Mouse (Mus musculus) embryonic facial prominence, embryonic 12.5 days (tissue): Measurements from ENCODE around the gene Fyco1. TPM values are rescaled to one million over a fixed set of nuclear protein-coding genes. Genes with fewer than 3 reads are reported as not detected.

Experiments
- ATAC-seq: fragments of 200-750 bp; cut with Nextera tagmentation; 2 replicates; pipeline ENCODE4 v1.8.0; 2017; ENCODE audit not compliant: insufficient number of reproducible peaks, insufficient read depth, low FRiP score, low TSS enrichment
- H3K27ac ChIP-seq: fragments of 300-500 bp; sonication (generic); 2 replicates; pipeline ENCODE4 v1.5.1; 2016; ENCODE audit warnings: mild to moderate bottlenecking
- H3K27me3 ChIP-seq: fragments of 300-500 bp; sonication (generic); 2 replicates; pipeline ENCODE4 v1.6.1; 2016; ENCODE audit warnings: mild to moderate bottlenecking, moderate library complexity
- H3K36me3 ChIP-seq: fragments of 300-500 bp; sonication (generic); 2 replicates; pipeline ENCODE4 v1.6.1; 2016; ENCODE audit warnings: mild to moderate bottlenecking
- H3K4me1 ChIP-seq: fragments of 300-500 bp; sonication (generic); 2 replicates; pipeline ENCODE4 v1.6.1; 2016
- H3K4me2 ChIP-seq: fragments of 300-500 bp; sonication (generic); replicated peaks from 2 replicates; pipeline ENCODE4 v1.6.1; 2016; ENCODE audit warnings: mild to moderate bottlenecking, moderate library complexity
- H3K4me3 ChIP-seq: fragments of 300-500 bp; sonication (generic); 2 replicates; pipeline ENCODE4 v1.5.1; 2016; ENCODE audit warnings: mild to moderate bottlenecking
- H3K9ac ChIP-seq: fragments of 300-500 bp; sonication (generic); 2 replicates; pipeline ENCODE4 v1.6.1; 2016; ENCODE audit warnings: mild to moderate bottlenecking, moderate library complexity
- H3K9me3 ChIP-seq: fragments of 300-500 bp; sonication (generic); 2 replicates; pipeline ENCODE4 v1.6.1; 2016; ENCODE audit warnings: mild to moderate bottlenecking, moderate library complexity
- WGBS: fragments of 180-500 bp; shearing (Covaris S2); methylation state at CpG from one replicate; pipeline ENCODE4 v1.1.7; 2016; 5-methylcytosine and 5-hydroxymethylcytosine counted together
- polyA plus RNA-seq: library from polyadenylated mRNA; unstranded; fragments of >200 nt; fragmentation: Nextera tagmentation; extraction: Ambion mirVana; gene quantifications from 2 replicates; pipeline ENCODE4 v1.2.1, GENCODE M21; 2016

Gene Fyco1
- polyA plus RNA-seq, 1 experiment from 2014 or later: 13.9 TPM

- Histone ChIP-seq H3K4me3 (no peak overlapping the region), H3K4me2 (peak overlapping the region; percentile 72), H3K36me3 (no peaks in the 10 kb centered on the region), H3K9ac (no peak overlapping the region), H3K4me1 (peaks cover 4% of the 10 kb centered on the region; the same call in 1 of the 2 replicates), H3K27me3 (no peaks in the 10 kb centered on the region), H3K27ac (no peak overlapping the region), H3K9me3 (no peaks in the 10 kb centered on the region)
- no peak for ATAC-seq
- 68% methylated on average over 2 of the region's 2 CpGs for WGBS
These were observed 1.6 kb downstream of the Fyco1 start for GRCm38 (mm10) chr9:123849976-123850695.

- no peak for ATAC-seq
- Histone ChIP-seq H3K4me3 (no peak overlapping the region), H3K9me3 (no peaks in the 10 kb centered on the region), H3K27me3 (no peaks in the 10 kb centered on the region), H3K27ac (no peak overlapping the region), H3K4me1 (peaks cover 4% of the 10 kb centered on the region; the same call in 1 of the 2 replicates), H3K36me3 (peaks cover 4% of the 10 kb centered on the region; the same call in 1 of the 2 replicates), H3K4me2 (no peak overlapping the region), H3K9ac (no peak overlapping the region)
- WGBS: 95% methylated on average over 1 of the region's 1 CpGs
These were observed 5.2 kb downstream of the Fyco1 start for GRCm38 (mm10) chr9:123846490-123846889.

- H3K4me1 ChIP-seq: peaks cover 4% of the 10 kb centered on the region; the same call in 1 of the 2 replicates
- H3K9me3 ChIP-seq: no peaks in the 10 kb centered on the region
- peaks cover 4% of the 10 kb centered on the region; the same call in 1 of the 2 replicates for H3K36me3 ChIP-seq
- no peak overlapping the region for H3K9ac ChIP-seq
- H3K4me3 ChIP-seq: no peak overlapping the region
- H3K27ac ChIP-seq: no peak overlapping the region
- ATAC-seq: no peak
- H3K27me3 ChIP-seq: no peaks in the 10 kb centered on the region
- no peak overlapping the region for H3K4me2 ChIP-seq
- 56% methylated on average over 3 of the region's 3 CpGs for WGBS
These were observed 6.6 kb downstream of the Fyco1 start for GRCm38 (mm10) chr9:123845120-123845519.

GRCm38 (mm10) chr9:123844468-123844867, 7.2 kb downstream of the Fyco1 start:
- WGBS: 89% methylated on average over 3 of the region's 3 CpGs
- no peak for ATAC-seq
- no peaks in the 10 kb centered on the region for H3K27me3 ChIP-seq

GRCm38 (mm10) chr9:123840243-123840642, 11.5 kb downstream of the Fyco1 start:
- Histone ChIP-seq H3K9ac (no peak overlapping the region), H3K4me2 (no peak overlapping the region), H3K36me3 (peaks cover 17% of the 10 kb centered on the region), H3K9me3 (no peaks in the 10 kb centered on the region), H3K4me1 (no peaks in the 10 kb centered on the region), H3K27me3 (no peaks in the 10 kb centered on the region), H3K27ac (no peak overlapping the region), H3K4me3 (no peak overlapping the region)
- WGBS: 87% methylated on average over 6 of the region's 6 CpGs
- ATAC-seq: no peak

More at GRCm38 (mm10) chr9:123844468-123844867, 7.2 kb downstream of the Fyco1 start:
- no peak overlapping the region for H3K4me3 ChIP-seq
- no peak overlapping the region for H3K27ac ChIP-seq
- no peak overlapping the region for H3K4me2 ChIP-seq
- no peak overlapping the region for H3K9ac ChIP-seq
- peaks cover 4% of the 10 kb centered on the region; the same call in 1 of the 2 replicates for H3K36me3 ChIP-seq
- H3K4me1 ChIP-seq: no peaks in the 10 kb centered on the region
- H3K9me3 ChIP-seq: no peaks in the 10 kb centered on the region

GRCm38 (mm10) chr9:123835851-123836250, 15.8 kb downstream of the Fyco1 start:
- no peaks in the 10 kb centered on the region for H3K9me3 ChIP-seq
- ATAC-seq: no peak
- H3K36me3 ChIP-seq: peaks cover 20% of the 10 kb centered on the region

GRCm38 (mm10) chr9:123828916-123829315, 22.8 kb downstream of the Fyco1 start:
- WGBS: 88% methylated on average over 4 of the region's 4 CpGs
- Histone ChIP-seq H3K27ac (no peak overlapping the region), H3K9ac (no peak overlapping the region), H3K36me3 (peaks cover 56% of the 10 kb centered on the region), H3K4me1 (no peaks in the 10 kb centered on the region), H3K4me3 (no peak overlapping the region), H3K4me2 (no peak overlapping the region), H3K9me3 (no peaks in the 10 kb centered on the region), H3K27me3 (no peaks in the 10 kb centered on the region)
- ATAC-seq: no peak

More at GRCm38 (mm10) chr9:123835851-123836250, 15.8 kb downstream of the Fyco1 start:
- no peaks in the 10 kb centered on the region for H3K4me1 ChIP-seq
- no peak overlapping the region for H3K27ac ChIP-seq
- no peak overlapping the region for H3K4me3 ChIP-seq
- H3K27me3 ChIP-seq: no peaks in the 10 kb centered on the region
- no peak overlapping the region for H3K9ac ChIP-seq
- 88% methylated on average over 3 of the region's 3 CpGs for WGBS
- no peak overlapping the region for H3K4me2 ChIP-seq

GRCm38 (mm10) chr9:123826631-123827030, 25.1 kb downstream of the Fyco1 start:
- Histone ChIP-seq H3K9me3 (no peaks in the 10 kb centered on the region), H3K4me1 (no peaks in the 10 kb centered on the region), H3K27me3 (no peaks in the 10 kb centered on the region), H3K4me3 (no peak overlapping the region), H3K36me3 (peaks cover 77% of the 10 kb centered on the region), H3K9ac (no peak overlapping the region), H3K27ac (no peak overlapping the region), H3K4me2 (no peak overlapping the region)
- ATAC-seq: no peak
- WGBS: 84% methylated on average over 3 of the region's 3 CpGs

- Histone ChIP-seq H3K9me3 (no peaks in the 10 kb centered on the region), H3K27ac (no peak overlapping the region), H3K36me3 (peaks cover 54% of the 10 kb centered on the region), H3K4me1 (no peaks in the 10 kb centered on the region), H3K9ac (no peak overlapping the region), H3K4me2 (no peak overlapping the region), H3K27me3 (no peaks in the 10 kb centered on the region), H3K4me3 (no peak overlapping the region)
- no peak for ATAC-seq
- WGBS: 48% methylated on average over 2 of the region's 2 CpGs
These were observed 33.1 kb downstream of the Fyco1 start for GRCm38 (mm10) chr9:123818601-123819000.

- H3K9ac ChIP-seq: no peak overlapping the region
- H3K4me2 ChIP-seq: no peak overlapping the region
- H3K36me3 ChIP-seq: peaks cover 34% of the 10 kb centered on the region
- no peaks in the 10 kb centered on the region for H3K4me1 ChIP-seq
- no peak for ATAC-seq
- no peak overlapping the region for H3K27ac ChIP-seq
- no peaks in the 10 kb centered on the region for H3K27me3 ChIP-seq
- H3K4me3 ChIP-seq: no peak overlapping the region
- 83% methylated on average over 1 of the region's 1 CpGs for WGBS
- H3K9me3 ChIP-seq: no peaks in the 10 kb centered on the region
These were observed 35.7 kb downstream of the Fyco1 start for GRCm38 (mm10) chr9:123815996-123816395.

GRCm38 (mm10) chr9:123815444-123815843, 36.3 kb downstream of the Fyco1 start:
- no peaks in the 10 kb centered on the region for H3K27me3 ChIP-seq
- WGBS: 90% methylated on average over 3 of the region's 3 CpGs
- peaks cover 34% of the 10 kb centered on the region for H3K36me3 ChIP-seq
- no peaks in the 10 kb centered on the region for H3K4me1 ChIP-seq
- H3K9ac ChIP-seq: no peak overlapping the region
- H3K4me3 ChIP-seq: no peak overlapping the region
- H3K27ac ChIP-seq: no peak overlapping the region
- no peak for ATAC-seq
- no peak overlapping the region for H3K4me2 ChIP-seq
- no peaks in the 10 kb centered on the region for H3K9me3 ChIP-seq

GRCm38 (mm10) chr9:123814821-123815220, 36.9 kb downstream of the Fyco1 start:
- Histone ChIP-seq H3K27me3 (no peaks in the 10 kb centered on the region), H3K4me1 (no peaks in the 10 kb centered on the region), H3K9me3 (no peaks in the 10 kb centered on the region), H3K36me3 (peaks cover 38% of the 10 kb centered on the region), H3K4me2 (no peak overlapping the region), H3K27ac (no peak overlapping the region), H3K9ac (no peak overlapping the region), H3K4me3 (no peak overlapping the region)
- no peak for ATAC-seq
- WGBS: 78% methylated on average over 4 of the region's 4 CpGs
